Mouse (Mus musculus) CD4-positive, CD25-positive, alpha-beta regulatory T cell (primary cell): ENCODE results near the gene Vmn1r72. TPM values are rescaled to one million over a fixed set of nuclear protein-coding genes. Genes with fewer than 3 reads are reported as not detected.

Experiments
- polyA plus RNA-seq: library from polyadenylated mRNA; unstranded; fragments of 100-300 nt; shearing (Covaris generic); gene quantifications from one replicate; pipeline ENCODE4 v1.2.1, GENCODE M21; 2017

Vmn1r72 gene
- not detected for polyA plus RNA-seq

DNA sequence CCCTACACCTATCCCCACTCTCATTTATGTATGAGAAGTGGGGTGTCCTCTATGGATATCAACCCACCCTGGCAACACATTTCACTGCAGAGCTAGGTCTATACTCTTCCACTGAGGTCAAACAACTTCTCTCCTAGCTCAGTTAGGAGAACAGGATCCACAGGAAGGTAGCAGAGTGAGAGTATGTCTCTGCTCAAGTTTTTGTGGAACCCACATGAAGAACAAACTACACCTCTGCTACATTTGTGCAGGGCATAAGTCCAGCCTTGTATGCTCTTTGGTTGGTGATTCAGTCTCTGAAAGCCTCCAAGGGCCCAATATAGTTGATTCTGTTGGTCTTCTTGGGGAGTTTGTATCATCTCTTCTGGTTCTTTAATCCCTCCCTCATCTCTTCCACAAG lies at the start of gene Vmn1r72:
TSS of gene Vmn1r72 (minus strand) at position 101 of the 400 bp plus-strand sequence.

Other genes with a start within 250 kb of the Vmn1r72 start
- gene Zscan4-ps2, start 165.8 kb downstream of the Vmn1r72 start, polyA plus RNA-seq: not detected
- gene Zscan4-ps3, start 70.8 kb downstream of the Vmn1r72 start, polyA plus RNA-seq: 0.19 TPM
- not detected for gene Vmn1r73, start 50.1 kb upstream of the Vmn1r72 start, polyA plus RNA-seq
- not detected for gene Vmn1r74, start 153.8 kb upstream of the Vmn1r72 start, polyA plus RNA-seq
- not detected for gene Vmn1r75, start 194.5 kb upstream of the Vmn1r72 start, polyA plus RNA-seq